Mouse (Mus musculus) midbrain, postnatal 0 days (tissue): ENCODE data around the gene Med7. TPM values are rescaled to one million over a fixed set of nuclear protein-coding genes. Genes with fewer than 3 reads are reported as not detected.

Experiments used
- ATAC-seq: fragments of 200-750 bp; cut with Nextera tagmentation; 2 replicates; pipeline ENCODE4 v1.8.0; 2017; ENCODE audit warnings: moderate number of reproducible peaks, mild to moderate bottlenecking, moderate TSS enrichment, moderate library complexity; ENCODE audit not compliant: low FRiP score
- DNase-seq: peaks from one replicate; pipeline ENCODE4 v3.0.0-alpha.2; 2015; ENCODE audit warnings: low spot score
- H3K27ac ChIP-seq: fragments of 300-500 bp; sonication (generic); 2 replicates; pipeline ENCODE4 v1.5.1; 2014; ENCODE audit warnings: low read depth, mild to moderate bottlenecking, low read length, mixed read lengths
- H3K27me3 ChIP-seq: fragments of 300-500 bp; sonication (generic); 2 replicates; pipeline ENCODE4 v1.6.1; 2014; ENCODE audit warnings: low read length, control low read depth, mixed read lengths; ENCODE audit not compliant: insufficient read depth
- H3K36me3 ChIP-seq: fragments of 300-500 bp; sonication (generic); 2 replicates; pipeline ENCODE4 v1.6.1; 2014; ENCODE audit warnings: low read length, control low read depth, mixed read lengths; ENCODE audit not compliant: insufficient read depth
- H3K4me1 ChIP-seq: fragments of 300-500 bp; sonication (generic); 2 replicates; pipeline ENCODE4 v1.6.1; 2014; ENCODE audit warnings: mild to moderate bottlenecking, control low read depth, antibody characterized with exemption, low read length, mixed read lengths; ENCODE audit not compliant: insufficient read depth
- H3K4me2 ChIP-seq: fragments of 300-500 bp; sonication (generic); 2 replicates; pipeline ENCODE4 v1.6.1; 2014; ENCODE audit warnings: low read depth, mild to moderate bottlenecking, low read length, mixed read lengths; ENCODE audit not compliant: poor library complexity, severe bottlenecking
- H3K4me3 ChIP-seq: fragments of 300-500 bp; sonication (generic); 2 replicates; pipeline ENCODE4 v1.5.1; 2014; ENCODE audit warnings: low read depth, mild to moderate bottlenecking, low read length, moderate library complexity
- H3K9ac ChIP-seq: fragments of 300-500 bp; sonication (generic); replicated peaks from 2 replicates; pipeline ENCODE4 v1.6.1; 2014; ENCODE audit warnings: mild to moderate bottlenecking, low read length, moderate library complexity, mixed read lengths; ENCODE audit not compliant: poor library complexity, severe bottlenecking
- H3K9me3 ChIP-seq: fragments of 300-500 bp; sonication (generic); 2 replicates; pipeline ENCODE4 v1.6.1; 2016; ENCODE audit warnings: low read length, control low read depth
- CTCF ChIP-seq: IDR thresholded peaks from 2 replicates; pipeline ENCODE4 v1.5.1; 2016; ENCODE audit warnings: antibody characterized with exemption, mild to moderate bottlenecking
- WGBS: fragments of 180-500 bp; shearing (Covaris S2); extraction: QIAGEN DNeasy Blood & Tissue Kit; methylation state at CpG from one replicate; pipeline ENCODE4 v1.1.7; 2014; 5-methylcytosine and 5-hydroxymethylcytosine counted together
- polyA plus RNA-seq: library from polyadenylated mRNA; unstranded; fragments of >200 nt; fragmentation: Nextera tagmentation; extraction: Ambion mirVana; gene quantifications from 2 replicates; pipeline ENCODE4 v1.2.1, GENCODE M21; 2015
- total RNA-seq: library from RNA; depleted of rRNA; stranded (reverse); fragments of >200 nt; gene quantifications from 2 replicates; pipeline ENCODE4 v1.2.3, GENCODE M21; 2014

Gene Med7
- total and polyA plus RNA-seq, 2 experiments from 2014 or later, result 20.1 to 53.8 TPM

- no peaks in the 10 kb centered on the region for H3K4me1 ChIP-seq
- no peak for DNase-seq
- no peak overlapping the region for H3K9ac ChIP-seq
- TF ChIP-seq CTCF, result no peak
- ATAC-seq, result no peak
- H3K4me2 ChIP-seq, result no peak overlapping the region
- H3K9me3 ChIP-seq, result no peaks in the 10 kb centered on the region
- no peaks in the 10 kb centered on the region for H3K27me3 ChIP-seq
- no peaks in the 10 kb centered on the region for H3K36me3 ChIP-seq
- H3K4me3 ChIP-seq, result no peak overlapping the region
- H3K27ac ChIP-seq, result no peak overlapping the region
- 82% methylated on average over 4 of the region's 4 CpGs for WGBS
These were observed 43.3 kb upstream of the Med7 start for GRCm38 (mm10) chr11:46393413-46393812.

- ATAC-seq, result no peak
- WGBS, result 94% methylated on average over 2 of the region's 2 CpGs
These were observed 41.6 kb upstream of the Med7 start for GRCm38 (mm10) chr11:46395088-46395487.

DNA sequence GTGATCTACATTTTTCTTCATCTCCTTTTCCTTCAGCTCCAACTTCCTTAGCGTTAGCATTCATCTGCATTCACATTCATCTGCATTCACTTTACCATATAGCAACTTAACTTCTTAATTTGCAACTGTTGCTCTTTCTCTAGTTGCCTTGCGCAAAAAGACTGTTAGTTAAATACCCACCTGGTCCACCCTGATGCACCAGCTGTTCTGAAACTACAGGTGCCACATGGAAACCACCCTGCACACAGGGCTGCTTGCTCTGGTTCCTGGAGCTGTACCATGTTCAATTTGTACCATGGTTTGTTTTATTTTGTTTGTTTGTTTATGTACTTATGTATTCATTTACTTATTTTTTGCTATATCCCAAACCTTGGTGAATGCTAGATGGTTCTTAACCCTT, 41.0 kb upstream of the Med7 start:
- 92% methylated on average over 2 of the region's 2 CpGs for WGBS
- Histone ChIP-seq H3K9ac (no peak overlapping the region), H3K27ac (no peak overlapping the region), H3K4me2 (no peak overlapping the region), H3K27me3 (no peaks in the 10 kb centered on the region), H3K36me3 (no peaks in the 10 kb centered on the region), H3K4me3 (no peak overlapping the region), H3K9me3 (no peaks in the 10 kb centered on the region), H3K4me1 (no peaks in the 10 kb centered on the region)
- no peak for ATAC-seq
- DNase-seq, result no peak
- no peak for TF ChIP-seq CTCF

More at GRCm38 (mm10) chr11:46395088-46395487, 41.6 kb upstream of the Med7 start:
- H3K4me1 ChIP-seq, result no peaks in the 10 kb centered on the region
- no peaks in the 10 kb centered on the region for H3K36me3 ChIP-seq
- no peak overlapping the region for H3K4me2 ChIP-seq
- H3K4me3 ChIP-seq, result no peak overlapping the region
- no peaks in the 10 kb centered on the region for H3K9me3 ChIP-seq
- no peaks in the 10 kb centered on the region for H3K27me3 ChIP-seq
- TF ChIP-seq CTCF, result no peak
- H3K27ac ChIP-seq, result no peak overlapping the region
- H3K9ac ChIP-seq, result no peak overlapping the region
- DNase-seq, result no peak

DNA sequence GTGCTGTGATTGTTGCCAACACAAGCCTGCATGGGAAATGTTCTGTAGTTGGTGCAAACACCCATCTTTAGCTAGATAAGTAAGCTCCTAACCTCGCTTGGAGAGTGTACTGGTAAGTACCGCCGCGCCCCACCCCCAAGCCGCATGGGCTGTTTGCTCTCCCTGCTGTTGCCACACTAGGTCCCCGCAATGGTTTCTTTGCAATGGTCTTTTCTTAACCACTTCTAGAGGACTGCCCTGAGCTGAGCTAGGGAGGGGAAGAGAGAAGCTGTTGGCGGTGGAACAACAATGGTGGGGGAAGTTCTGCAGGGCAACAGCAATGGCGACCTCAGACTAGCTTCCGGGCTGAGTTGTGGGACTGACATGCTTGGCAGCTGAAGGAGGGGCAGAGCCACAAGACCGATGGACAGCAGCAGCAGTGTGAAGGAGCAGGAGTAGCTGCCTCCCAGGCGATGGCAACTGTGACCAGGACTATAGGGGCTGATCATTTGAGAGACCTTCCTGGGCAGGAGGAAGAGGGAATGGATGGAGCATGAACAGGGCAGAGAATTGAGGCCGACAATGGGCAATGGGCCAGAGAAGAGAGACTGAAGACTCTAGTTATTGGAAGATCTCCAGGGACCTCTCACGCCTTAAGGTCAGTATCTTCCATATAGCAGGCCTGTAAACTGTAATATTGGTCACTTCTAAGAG, 40.4 kb upstream of the Med7 start, which contains the start of gene Fam71b:
Gene Fam71b, plus strand, starts transcription at position 393 of the 693 bp plus-strand sequence.
- no peak for TF ChIP-seq CTCF
- H3K4me2 ChIP-seq, result no peak within 1 kb of the TSS
- no peak within 1 kb of the TSS for H3K27ac ChIP-seq
- DNase-seq (no peak), ATAC-seq (no peak)
- H3K4me3 ChIP-seq, result no peak within 1 kb of the TSS
- WGBS, result 76% methylated on average over 13 of the region's 13 CpGs
- no peaks in the 10 kb centered on the region for H3K36me3 ChIP-seq
- H3K27me3 ChIP-seq, result no peaks in the 10 kb centered on the region
- no peaks in the 10 kb centered on the region for H3K9me3 ChIP-seq
- no peak within 1 kb of the TSS for H3K9ac ChIP-seq
- no peaks in the 10 kb centered on the region for H3K4me1 ChIP-seq

DNA sequence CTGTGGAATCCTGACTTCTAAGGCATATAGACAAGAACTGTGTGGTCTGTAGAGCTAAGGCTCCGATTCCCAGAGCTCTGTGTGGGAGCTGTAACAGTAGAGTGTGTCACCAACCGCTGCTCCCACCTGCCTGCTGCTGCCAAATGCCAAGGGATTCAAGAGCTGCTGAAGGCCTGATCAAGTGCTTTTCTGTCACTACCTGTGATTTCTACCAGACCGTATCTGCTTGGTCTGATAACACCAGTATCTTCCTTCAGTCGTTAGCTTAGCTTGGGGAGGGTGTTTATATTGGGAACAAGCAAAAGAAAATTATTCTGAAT, 39.9 kb upstream of the Med7 start:
- WGBS, result 90% methylated on average over 4 of the region's 4 CpGs

GRCm38 (mm10) chr11:46397900-46398299, 38.8 kb upstream of the Med7 start:
- Histone ChIP-seq H3K4me1 (no peaks in the 10 kb centered on the region), H3K9ac (no peak overlapping the region), H3K27me3 (no peaks in the 10 kb centered on the region), H3K9me3 (no peaks in the 10 kb centered on the region), H3K4me3 (no peak overlapping the region), H3K36me3 (no peaks in the 10 kb centered on the region), H3K4me2 (no peak overlapping the region), H3K27ac (no peak overlapping the region)
- ATAC-seq (no peak), DNase-seq (no peak)
- 60% methylated on average over 2 of the region's 2 CpGs for WGBS
- TF ChIP-seq CTCF, result no peak

More for the DNA sequence above, 39.9 kb upstream of the Med7 start:
- no peaks in the 10 kb centered on the region for H3K27me3 ChIP-seq
- no peak overlapping the region for H3K4me3 ChIP-seq
- DNase-seq (no peak), ATAC-seq (no peak)
- H3K4me2 ChIP-seq, result no peak overlapping the region
- no peak for TF ChIP-seq CTCF
- H3K4me1 ChIP-seq, result no peaks in the 10 kb centered on the region
- no peak overlapping the region for H3K27ac ChIP-seq
- H3K9ac ChIP-seq, result no peak overlapping the region
- no peaks in the 10 kb centered on the region for H3K9me3 ChIP-seq
- no peaks in the 10 kb centered on the region for H3K36me3 ChIP-seq
